Mouse (Mus musculus) intestine, postnatal 0 days (tissue): ENCODE data around the gene Ppm1g. TPM values are rescaled to one million over a fixed set of nuclear protein-coding genes. Genes with fewer than 3 reads are reported as not detected.

Experiments used
- ATAC-seq: fragments of 200-750 bp; cut with Nextera tagmentation; 2 replicates; pipeline ENCODE4 v1.8.0; 2017; ENCODE audit warnings: mild to moderate bottlenecking, moderate TSS enrichment, moderate library complexity
- H3K27ac ChIP-seq: fragments of 300-500 bp; sonication (generic); 2 replicates; pipeline ENCODE4 v1.5.1; 2014; ENCODE audit warnings: mild to moderate bottlenecking, low read depth, low read length, moderate library complexity
- H3K27me3 ChIP-seq: fragments of 300-500 bp; sonication (generic); replicated peaks from 2 replicates; pipeline ENCODE4 v1.6.1; 2014; ENCODE audit warnings: low read length, mixed read lengths; ENCODE audit not compliant: control insufficient read depth, insufficient read depth
- H3K36me3 ChIP-seq: fragments of 300-500 bp; sonication (generic); 2 replicates; pipeline ENCODE4 v1.6.1; 2014; ENCODE audit warnings: mild to moderate bottlenecking, moderate library complexity; ENCODE audit not compliant: control insufficient read depth, insufficient read depth
- H3K4me1 ChIP-seq: fragments of 300-500 bp; sonication (generic); replicated peaks from 2 replicates; pipeline ENCODE4 v1.6.1; 2014; ENCODE audit warnings: antibody characterized with exemption, low read length, mixed read lengths; ENCODE audit not compliant: control insufficient read depth, insufficient read depth
- H3K4me2 ChIP-seq: fragments of 300-500 bp; sonication (generic); replicated peaks from 2 replicates; pipeline ENCODE4 v1.6.1; 2014; ENCODE audit warnings: low read depth, mild to moderate bottlenecking, moderate library complexity
- H3K4me3 ChIP-seq: fragments of 300-500 bp; sonication (generic); 2 replicates; pipeline ENCODE4 v1.5.1; 2014; ENCODE audit warnings: low read depth, low read length
- H3K9ac ChIP-seq: fragments of 300-500 bp; sonication (generic); 2 replicates; pipeline ENCODE4 v1.6.1; 2014; ENCODE audit warnings: mild to moderate bottlenecking, low read depth, low read length
- H3K9me3 ChIP-seq: fragments of 300-500 bp; sonication (generic); 2 replicates; pipeline ENCODE4 v1.6.1; 2016; ENCODE audit warnings: mixed run types; ENCODE audit not compliant: control insufficient read depth
- CTCF ChIP-seq: sonication (generic); IDR thresholded peaks from 2 replicates; pipeline ENCODE4 v1.5.1; 2016; ENCODE audit warnings: low read depth, mild to moderate bottlenecking, control low read depth, antibody characterized with exemption, moderate library complexity
- WGBS: fragments of 180-500 bp; shearing (Covaris S2); extraction: QIAGEN DNeasy Blood & Tissue Kit; methylation state at CpG from one replicate; pipeline ENCODE4 v1.1.7; 2014; 5-methylcytosine and 5-hydroxymethylcytosine counted together
- polyA plus RNA-seq: library from polyadenylated mRNA; unstranded; fragments of >200 nt; fragmentation: Nextera tagmentation; extraction: Ambion mirVana; gene quantifications from 2 replicates; pipeline ENCODE4 v1.2.1, GENCODE M21; 2015

Ppm1g gene
- polyA plus RNA-seq, 1 experiment from 2014 or later = 54.8 TPM

DNA sequence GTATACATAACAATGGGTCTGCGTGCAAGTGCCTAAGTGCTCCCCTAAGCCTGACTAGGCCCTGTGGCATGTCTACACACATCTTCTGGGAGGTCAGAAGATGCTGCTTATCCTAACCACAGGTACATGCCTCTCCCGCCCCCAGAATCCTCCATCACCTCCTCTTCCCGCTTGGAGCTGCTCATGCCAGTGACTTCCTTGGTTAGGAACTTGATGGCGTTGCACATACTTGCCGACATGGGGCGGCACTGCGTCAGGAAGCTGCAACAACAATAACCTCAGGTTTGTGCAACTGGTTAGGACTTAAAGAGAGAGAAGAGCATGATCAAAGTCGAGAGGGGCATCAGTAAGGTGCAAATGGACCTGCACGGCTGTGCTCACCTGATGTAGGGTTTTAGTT, 30.3 kb downstream of the Ppm1g start:
- Histone ChIP-seq H3K4me3 (no peak overlapping the region), H3K27me3 (no peaks in the 10 kb centered on the region), H3K9ac (no peak overlapping the region), H3K27ac (no peak overlapping the region), H3K36me3 (peaks cover 46% of the 10 kb centered on the region), H3K9me3 (no peaks in the 10 kb centered on the region), H3K4me2 (no peak overlapping the region), H3K4me1 (no peaks in the 10 kb centered on the region; the same call in 1 of the 2 replicates)
- 92% methylated on average over 9 of the region's 9 CpGs for WGBS
- no peak for ATAC-seq
- no peak for TF ChIP-seq CTCF

DNA sequence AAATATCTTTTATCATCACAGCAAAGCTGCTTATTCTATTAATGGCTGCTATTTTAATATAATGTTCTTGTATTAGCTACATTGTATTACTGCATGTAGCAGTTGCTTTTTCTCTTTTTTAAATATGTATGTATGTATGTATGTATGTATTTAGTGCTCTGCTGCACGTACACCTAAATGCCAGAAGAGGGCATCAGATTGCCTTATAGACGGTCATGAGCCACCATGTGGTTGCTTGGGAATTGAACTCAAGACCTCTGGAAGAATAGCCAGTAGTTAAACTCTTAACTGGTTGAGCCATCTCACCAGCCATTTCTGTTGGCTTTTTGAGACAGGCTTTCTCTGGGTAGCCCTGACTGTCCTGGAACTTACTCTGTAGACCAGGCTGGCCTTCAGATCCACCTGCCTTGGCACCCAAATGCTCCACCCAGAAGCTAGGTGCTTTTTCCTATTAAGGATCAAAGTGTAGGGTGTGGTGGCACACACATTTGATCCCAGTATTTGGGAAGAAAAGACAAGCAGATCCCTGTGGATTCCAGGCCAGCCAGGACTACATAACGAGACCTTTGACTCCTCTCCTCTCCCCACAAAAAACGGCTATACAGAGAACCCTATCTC, 32.2 kb downstream of the Ppm1g start:
- no peak overlapping the region for H3K4me3 ChIP-seq
- WGBS = 79% methylated on average over 4 of the region's 4 CpGs
- no peak overlapping the region for H3K27ac ChIP-seq
- H3K4me1 ChIP-seq = no peaks in the 10 kb centered on the region; the same call in 1 of the 2 replicates
- no peaks in the 10 kb centered on the region for H3K27me3 ChIP-seq
- no peaks in the 10 kb centered on the region for H3K9me3 ChIP-seq
- H3K9ac ChIP-seq = no peak overlapping the region
- TF ChIP-seq CTCF = peak; percentile 63
- ATAC-seq = no peak
- H3K4me2 ChIP-seq = no peak overlapping the region
- peaks cover 37% of the 10 kb centered on the region for H3K36me3 ChIP-seq

DNA sequence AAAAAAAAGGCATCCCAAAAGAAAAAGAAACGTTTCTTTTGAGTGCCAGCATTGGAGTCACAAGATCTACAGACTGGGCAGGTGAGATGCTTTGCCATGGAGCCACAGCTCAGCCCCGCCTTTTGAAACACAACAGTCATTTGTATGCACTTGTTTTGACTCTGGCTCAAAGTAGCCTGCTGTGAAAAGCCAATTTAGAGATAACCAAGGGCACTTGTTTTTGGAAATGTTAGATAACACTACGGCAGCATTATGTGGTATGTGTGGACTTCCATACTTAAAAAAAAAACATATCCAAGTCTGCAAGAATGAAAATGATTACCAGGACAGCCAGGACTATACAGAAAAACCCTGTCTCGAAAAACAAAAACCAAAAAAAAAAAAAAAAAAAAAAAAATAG, 36.8 kb downstream of the Ppm1g start:
- Histone ChIP-seq H3K36me3 (peaks cover 19% of the 10 kb centered on the region), H3K4me2 (no peak overlapping the region), H3K27me3 (no peaks in the 10 kb centered on the region), H3K27ac (no peak overlapping the region), H3K9ac (no peak overlapping the region), H3K9me3 (no peaks in the 10 kb centered on the region), H3K4me3 (no peak overlapping the region), H3K4me1 (no peaks in the 10 kb centered on the region)
- WGBS = 50% methylated on average over 4 of the region's 4 CpGs
- no peak for ATAC-seq
- TF ChIP-seq CTCF = no peak

DNA sequence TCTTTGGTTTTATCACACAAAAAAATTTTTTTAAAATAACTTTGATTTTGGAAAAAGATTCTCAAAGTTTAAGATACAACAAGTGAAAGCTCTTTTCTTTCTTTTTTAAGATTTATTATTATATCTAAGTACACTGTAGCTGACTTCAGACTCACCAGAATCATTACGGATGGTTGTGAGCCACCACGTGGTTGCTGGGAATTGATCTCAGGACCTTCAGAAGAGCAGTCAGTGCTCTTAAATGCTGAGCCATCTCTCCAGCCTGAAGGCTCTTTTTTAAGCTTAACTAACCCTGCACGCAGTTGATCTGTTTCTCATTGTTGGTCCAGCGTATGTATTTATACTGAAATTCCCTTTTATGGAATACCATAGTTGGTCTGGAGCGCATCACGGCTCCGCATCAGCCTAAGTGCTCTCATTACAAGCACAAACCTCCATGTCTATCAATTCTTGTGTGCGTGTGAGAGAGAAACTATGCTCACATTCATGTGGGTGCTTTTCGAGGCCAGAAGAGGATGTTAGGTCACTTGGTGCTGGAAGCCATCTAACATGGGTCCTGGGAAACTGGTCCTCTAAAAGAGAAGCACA, 39.2 kb downstream of the Ppm1g start:
- WGBS = 87% methylated on average over 9 of the region's 9 CpGs
- no peak for TF ChIP-seq CTCF
- H3K4me2 ChIP-seq = no peak overlapping the region
- no peak overlapping the region for H3K9ac ChIP-seq
- ATAC-seq = no peak
- no peak overlapping the region for H3K4me3 ChIP-seq
- H3K9me3 ChIP-seq = no peaks in the 10 kb centered on the region
- H3K27ac ChIP-seq = no peak overlapping the region
- H3K36me3 ChIP-seq = no peaks in the 10 kb centered on the region
- no peaks in the 10 kb centered on the region for H3K27me3 ChIP-seq
- H3K4me1 ChIP-seq = no peaks in the 10 kb centered on the region

DNA sequence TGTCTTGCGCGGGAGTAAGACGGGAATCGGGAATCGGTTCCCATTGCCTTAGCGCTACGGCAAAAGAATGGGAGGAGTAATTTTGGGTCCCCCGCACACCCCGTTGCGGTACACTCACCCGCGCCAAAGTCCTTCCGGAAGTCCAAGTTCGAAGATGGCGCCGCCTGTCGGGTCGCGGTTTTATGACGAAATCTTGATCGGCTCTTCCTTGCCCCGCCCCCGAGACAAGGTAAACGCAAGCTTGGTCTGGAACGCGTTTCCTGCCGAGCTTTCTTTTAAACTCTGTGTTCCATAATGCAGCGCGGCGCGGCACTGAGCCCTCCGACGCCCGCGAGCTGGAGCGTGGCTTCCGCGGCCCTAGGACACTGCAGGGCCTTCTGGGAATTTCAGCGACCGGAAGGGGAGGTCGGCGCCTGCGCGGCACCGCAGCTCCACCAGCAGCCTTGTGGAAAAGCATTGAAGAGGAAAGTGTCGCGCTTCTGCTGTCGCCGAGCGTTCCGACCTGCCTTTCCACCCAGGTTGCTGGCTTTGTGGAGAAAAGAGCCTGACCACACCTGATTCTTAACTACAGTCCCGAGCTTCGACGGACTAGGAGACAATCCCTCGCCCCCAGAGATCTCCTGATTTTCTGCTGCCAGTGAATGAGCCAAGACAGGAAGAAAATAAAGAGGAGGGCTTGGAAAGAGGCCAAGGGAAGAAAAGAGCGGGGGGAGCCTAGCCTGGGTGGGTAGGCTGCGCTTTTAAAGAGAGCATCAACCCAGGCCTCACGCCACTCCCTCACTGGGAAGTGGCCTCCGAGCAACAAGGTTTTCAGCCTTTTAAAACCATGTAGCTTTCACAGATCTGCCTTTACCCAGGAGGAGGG, 40.5 kb downstream of the Ppm1g start, which contains the start of the genes Gm29609 and Gtf3c2:
Gene Gm29609, minus strand, starts transcription at position 146 of the 865 bp plus-strand sequence.
Gene Gtf3c2, minus strand, starts transcription at position 379 of the 865 bp plus-strand sequence.
- Histone ChIP-seq H3K36me3 (no peaks in the 10 kb centered on the region), H3K4me3 (peak within 1 kb of the TSS; percentile 98), H3K9ac (peak within 1 kb of the TSS; percentile 76), H3K4me2 (peak within 1 kb of the TSS; percentile 85), H3K27ac (peak within 1 kb of the TSS; percentile 95), H3K9me3 (no peaks in the 10 kb centered on the region), H3K4me1 (no peaks in the 10 kb centered on the region), H3K27me3 (no peaks in the 10 kb centered on the region)
- peak; percentile 97 for ATAC-seq
- under 1% methylated on average over 59 of the region's 59 CpGs for WGBS
- peak; percentile 34; the same call in 1 of the 2 replicates for TF ChIP-seq CTCF

DNA sequence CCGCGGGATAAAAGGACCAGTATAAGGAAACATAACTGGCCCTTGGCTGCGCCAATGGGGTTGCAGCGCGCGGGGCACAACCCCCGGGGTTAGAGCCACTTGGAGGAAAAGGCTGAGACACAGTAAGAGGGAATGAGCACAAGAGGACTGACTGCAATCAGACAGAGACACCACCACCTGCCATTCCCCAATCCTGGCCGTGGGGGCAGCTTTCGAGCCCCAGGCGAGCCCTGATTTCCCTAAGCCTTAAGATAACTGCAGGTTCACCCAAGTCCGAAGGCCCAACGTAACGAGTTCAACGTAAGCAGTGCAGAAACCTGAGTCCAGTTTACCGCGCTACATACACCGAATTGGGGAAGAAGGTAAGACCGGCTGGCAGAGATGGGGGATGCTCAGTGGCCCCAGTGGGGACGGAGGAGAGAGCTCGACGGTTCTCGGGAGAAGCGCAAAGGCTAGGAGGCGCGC, 41.2 kb downstream of the Ppm1g start:
- no peaks in the 10 kb centered on the region for H3K27me3 ChIP-seq
- peak; percentile 13; the same call in 1 of the 2 replicates for TF ChIP-seq CTCF
- peak overlapping the region; percentile 76 for H3K9ac ChIP-seq
- no peaks in the 10 kb centered on the region for H3K9me3 ChIP-seq
- WGBS = under 1% methylated on average over 25 of the region's 25 CpGs
- ATAC-seq = peak; percentile 51
- H3K4me2 ChIP-seq = peak overlapping the region; percentile 85
- H3K36me3 ChIP-seq = peaks cover 3% of the 10 kb centered on the region; the same call in 1 of the 2 replicates
- H3K4me1 ChIP-seq = no peaks in the 10 kb centered on the region
- peak overlapping the region; percentile 98 for H3K4me3 ChIP-seq
- H3K27ac ChIP-seq = peak overlapping the region; percentile 95
